Mouse (Mus musculus) right cerebral cortex, adult 18-20 months (tissue): ENCODE measurements around the gene Ace3.

Experiments used
- DNase-seq: peaks from one replicate; pipeline ENCODE4 v3.0.0; 2022; ENCODE audit warnings: mixed read lengths

The Ace3 gene

GRCm38 (mm10) chr11:106045780-106046179 lies 51.3 kb downstream of the Ace3 start:
- DNase-seq = no peak

GRCm38 (mm10) chr11:106046584-106046983 lies 52.1 kb downstream of the Ace3 start:
- DNase-seq = no peak

DNA sequence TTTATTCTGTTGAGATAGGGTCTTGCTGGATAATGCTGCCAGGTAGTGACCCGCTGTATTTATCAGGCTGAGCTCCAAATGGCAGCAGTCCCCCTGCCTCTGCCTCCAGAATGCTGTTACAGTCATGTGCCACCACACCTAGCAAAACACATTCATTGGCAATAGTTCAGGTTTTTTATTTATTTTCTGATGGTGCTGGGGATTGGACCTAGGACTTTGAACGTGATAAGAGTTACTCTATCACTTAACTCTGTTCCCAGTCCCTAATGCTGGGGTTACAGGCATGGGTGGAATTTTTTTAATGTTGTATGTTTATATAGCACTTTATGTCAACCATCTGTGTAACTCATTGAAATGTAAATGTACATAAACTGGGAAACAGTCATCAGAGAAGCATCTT lies 59.4 kb downstream of the Ace3 start:
- DNase-seq = no peak

- no peak for DNase-seq
Observed at GRCm38 (mm10) chr11:106054600-106054999, 60.1 kb downstream of the Ace3 start.
